Mouse (Mus musculus): ENCODE data around the gene Olfr446.

Gene Olfr446

GRCm38 (mm10) chr6:42921077-42921476, at the start of gene Olfr446:
TSS of gene Olfr446 (plus strand) at chr6:42921377.
- no peak for DNase-seq (ENCODE audit: low spot score)

GRCm38 (mm10) chr6:42876323-42876722, 44.9 kb upstream of the Olfr446 start:
- DNase-seq (ENCODE audit: low spot score) = no peak

DNA sequence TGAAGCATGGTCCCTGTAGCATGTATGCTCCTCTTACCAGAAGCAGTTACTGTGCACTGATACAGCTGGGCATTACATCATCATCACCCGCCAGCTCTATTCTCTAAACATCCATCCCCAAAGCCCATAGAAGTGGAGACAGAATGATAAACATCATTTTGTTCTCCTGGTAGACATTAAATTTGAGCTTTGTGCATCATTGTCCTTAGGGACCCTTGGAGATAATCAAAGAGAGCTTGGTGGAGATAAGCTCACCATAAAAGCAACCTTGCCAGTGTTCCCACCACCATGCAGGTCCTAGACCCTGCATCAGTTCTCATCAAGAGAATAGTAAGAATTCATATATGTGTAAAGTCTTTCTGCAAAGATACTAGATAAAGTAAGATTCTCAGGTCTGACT, 31.0 kb upstream of the Olfr446 start, which contains the start of gene Olfr448:
Olfr448 (plus strand) TSS at position 301 of the 400 bp plus-strand sequence.
- no peak for DNase-seq (ENCODE audit: low spot score)

- DNase-seq (ENCODE audit: low spot score) = no peak
These were observed 20.8 kb upstream of the Olfr446 start for GRCm38 (mm10) chr6:42900345-42900744.

GRCm38 (mm10) chr6:42908578-42908977, 12.6 kb upstream of the Olfr446 start, which contains the start of gene Olfr447:
TSS of gene Olfr447 (plus strand) at chr6:42908878.
- no peak for DNase-seq (ENCODE audit: low spot score)

GRCm38 (mm10) chr6:42948767-42949166, 27.6 kb downstream of the Olfr446 start, which contains the start of gene Olfr444:
TSS of gene Olfr444 (plus strand) at chr6:42949067.
- DNase-seq (ENCODE audit: low spot score) = no peak

DNA sequence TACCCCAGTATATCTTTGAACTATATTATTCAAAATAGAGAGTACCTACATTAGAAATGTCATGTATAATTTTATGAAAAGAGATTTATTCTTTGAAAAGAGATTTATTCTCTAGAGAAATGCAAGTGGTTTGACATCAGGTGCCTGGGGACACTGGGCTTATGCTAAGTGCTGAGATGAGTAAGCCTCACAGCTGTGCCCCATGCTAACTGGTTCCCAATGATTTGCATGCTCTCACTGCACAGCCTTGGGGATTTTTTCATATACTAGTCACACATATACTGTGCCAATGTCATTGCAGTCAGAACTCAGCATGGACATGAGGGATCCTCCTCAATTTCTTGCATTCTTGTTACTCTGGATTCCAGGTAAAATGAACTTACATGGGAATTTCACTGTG, 59.2 kb downstream of the Olfr446 start:
- DNase-seq (ENCODE audit: low spot score) = no peak
